Mouse (Mus musculus) limb, embryonic 12.5 days (tissue): ENCODE data around the gene Gart. TPM values are rescaled to one million over a fixed set of nuclear protein-coding genes. Genes with fewer than 3 reads are reported as not detected.
"Not testable (repeated sequence)": the region's sequence is repeated elsewhere in the genome, so short reads cannot be mapped to it uniquely, and the experiment has no call there.

Experiments used
- ATAC-seq: fragments of 200-750 bp; cut with Nextera tagmentation; 2 replicates; pipeline ENCODE4 v1.8.0; 2017; ENCODE audit warnings: low read depth, moderate TSS enrichment; ENCODE audit not compliant: insufficient number of reproducible peaks, insufficient read depth, low FRiP score, low TSS enrichment
- H3K27ac ChIP-seq: fragments of 300-500 bp; sonication (generic); 2 replicates; pipeline ENCODE4 v1.5.1; 2016; ENCODE audit warnings: mild to moderate bottlenecking, moderate library complexity
- H3K27me3 ChIP-seq: fragments of 300-500 bp; sonication (generic); 2 replicates; pipeline ENCODE4 v1.6.1; 2016; ENCODE audit warnings: mild to moderate bottlenecking, moderate library complexity
- H3K36me3 ChIP-seq: fragments of 300-500 bp; sonication (generic); 2 replicates; pipeline ENCODE4 v1.6.1; 2016; ENCODE audit warnings: mild to moderate bottlenecking, moderate library complexity
- H3K4me1 ChIP-seq: fragments of 300-500 bp; sonication (generic); replicated peaks from 2 replicates; pipeline ENCODE4 v1.6.1; 2016
- H3K4me2 ChIP-seq: fragments of 300-500 bp; sonication (generic); 2 replicates; pipeline ENCODE4 v1.6.1; 2016; ENCODE audit warnings: mild to moderate bottlenecking, moderate library complexity
- H3K4me3 ChIP-seq: fragments of 300-500 bp; sonication (generic); replicated peaks from 2 replicates; pipeline ENCODE4 v1.5.1; 2016; ENCODE audit warnings: mild to moderate bottlenecking
- H3K9ac ChIP-seq: fragments of 300-500 bp; sonication (generic); replicated peaks from 2 replicates; pipeline ENCODE4 v1.6.1; 2016; ENCODE audit warnings: mild to moderate bottlenecking, moderate library complexity
- H3K9me3 ChIP-seq: fragments of 300-500 bp; sonication (generic); 2 replicates; pipeline ENCODE4 v1.6.1; 2016; ENCODE audit warnings: mild to moderate bottlenecking, moderate library complexity
- WGBS: fragments of 180-500 bp; shearing (Covaris S2); methylation state at CpG from one replicate; pipeline ENCODE4 v1.1.7; 2016; 5-methylcytosine and 5-hydroxymethylcytosine counted together
- polyA plus RNA-seq: library from polyadenylated mRNA; unstranded; fragments of >200 nt; fragmentation: Nextera tagmentation; extraction: Ambion mirVana; gene quantifications from 2 replicates; pipeline ENCODE4 v1.2.1, GENCODE M21; 2016

The Gart gene
- polyA plus RNA-seq, 1 experiment from 2014 or later: 126 TPM

- peak; percentile 90 for ATAC-seq
- H3K9me3 ChIP-seq: no peaks in the 10 kb centered on the region
Measured at GRCm38 (mm10) chr16:91647461-91648219, 888 bp upstream of the Gart start, which contains the start of gene Son. Son (plus strand) TSS chr16:91647506.

GRCm38 (mm10) chr16:91645995-91646602, 653 bp downstream of the Gart start:
- Histone ChIP-seq H3K4me2 (peak overlapping the region; percentile 87), H3K9ac (peak overlapping the region; percentile 90), H3K27me3 (no peaks in the 10 kb centered on the region), H3K27ac (peak overlapping the region; percentile 97), H3K36me3 (peaks cover 25% of the 10 kb centered on the region), H3K4me1 (peaks cover 7% of the 10 kb centered on the region), H3K9me3 (no peaks in the 10 kb centered on the region), H3K4me3 (peak overlapping the region; percentile 77)
- 3% methylated on average over 11 of the region's 11 CpGs for WGBS
- no peak for ATAC-seq

More at GRCm38 (mm10) chr16:91647461-91648219, 888 bp upstream of the Gart start, which contains the start of gene Son:
- H3K9ac ChIP-seq: peak within 1 kb of the TSS; percentile 90
- peak within 1 kb of the TSS; percentile 97 for H3K27ac ChIP-seq
- peaks cover 7% of the 10 kb centered on the region for H3K4me1 ChIP-seq
- WGBS: under 1% methylated on average over 68 of the region's 70 CpGs
- H3K4me3 ChIP-seq: peak within 1 kb of the TSS; percentile 77
- H3K4me2 ChIP-seq: peak within 1 kb of the TSS; percentile 87
- no peaks in the 10 kb centered on the region for H3K27me3 ChIP-seq
- peaks cover 24% of the 10 kb centered on the region for H3K36me3 ChIP-seq

- H3K27me3 ChIP-seq, ATAC-seq, H3K9ac ChIP-seq, H3K27ac ChIP-seq, H3K4me1 ChIP-seq, H3K9me3 ChIP-seq, H3K4me3 ChIP-seq: not testable (repeated sequence)
- Histone ChIP-seq H3K4me2 (peak overlapping the region; percentile 87; the same call in 1 of the 2 replicates), H3K36me3 (peaks cover 27% of the 10 kb centered on the region)
- WGBS: 50% methylated on average over 1 of the region's 2 CpGs
Measured at GRCm38 (mm10) chr16:91645420-91645819, 1.3 kb downstream of the Gart start.

- 85% methylated on average over 2 of the region's 2 CpGs for WGBS
- H3K4me1 ChIP-seq: peaks cover 7% of the 10 kb centered on the region
Measured at GRCm38 (mm10) chr16:91644901-91645300, 1.9 kb downstream of the Gart start.

GRCm38 (mm10) chr16:91640171-91640570, 6.6 kb downstream of the Gart start:
- no peaks in the 10 kb centered on the region for H3K9me3 ChIP-seq
- H3K27me3 ChIP-seq: no peaks in the 10 kb centered on the region
- no peak overlapping the region for H3K27ac ChIP-seq
- ATAC-seq: no peak
- H3K36me3 ChIP-seq: peaks cover 79% of the 10 kb centered on the region
- no peak overlapping the region for H3K9ac ChIP-seq
- no peaks in the 10 kb centered on the region for H3K4me1 ChIP-seq
- no peak overlapping the region for H3K4me3 ChIP-seq
- WGBS: 93% methylated on average over 8 of the region's 8 CpGs
- no peak overlapping the region for H3K4me2 ChIP-seq

More at GRCm38 (mm10) chr16:91644901-91645300, 1.9 kb downstream of the Gart start:
- no peak overlapping the region for H3K27ac ChIP-seq
- no peak overlapping the region for H3K9ac ChIP-seq
- no peak for ATAC-seq
- H3K27me3 ChIP-seq: no peaks in the 10 kb centered on the region
- no peaks in the 10 kb centered on the region for H3K9me3 ChIP-seq
- H3K36me3 ChIP-seq: peaks cover 32% of the 10 kb centered on the region
- H3K4me3 ChIP-seq: no peak overlapping the region
- no peak overlapping the region; the same call in 1 of the 2 replicates for H3K4me2 ChIP-seq

GRCm38 (mm10) chr16:91639636-91640035, 7.1 kb downstream of the Gart start:
- peaks cover 83% of the 10 kb centered on the region for H3K36me3 ChIP-seq
- no peak for ATAC-seq
- H3K4me3 ChIP-seq: no peak overlapping the region
- H3K9me3 ChIP-seq: no peaks in the 10 kb centered on the region
- H3K4me2 ChIP-seq: no peak overlapping the region
- H3K27me3 ChIP-seq: no peaks in the 10 kb centered on the region
- 91% methylated on average over 2 of the region's 2 CpGs for WGBS
- H3K9ac ChIP-seq: no peak overlapping the region
- H3K27ac ChIP-seq: no peak overlapping the region
- H3K4me1 ChIP-seq: no peaks in the 10 kb centered on the region

- Histone ChIP-seq H3K4me1 (no peaks in the 10 kb centered on the region), H3K9me3 (no peaks in the 10 kb centered on the region), H3K36me3 (peaks cover 88% of the 10 kb centered on the region), H3K4me3 (no peak overlapping the region), H3K27me3 (no peaks in the 10 kb centered on the region), H3K9ac (no peak overlapping the region), H3K4me2 (no peak overlapping the region), H3K27ac (no peak overlapping the region)
- no peak for ATAC-seq
- 92% methylated on average over 5 of the region's 5 CpGs for WGBS
Measured at GRCm38 (mm10) chr16:91639161-91639560, 7.6 kb downstream of the Gart start.

GRCm38 (mm10) chr16:91633641-91634040, 13.1 kb downstream of the Gart start:
- Histone ChIP-seq H3K9me3 (no peaks in the 10 kb centered on the region), H3K27me3 (no peaks in the 10 kb centered on the region), H3K4me1 (no peaks in the 10 kb centered on the region), H3K27ac (no peak overlapping the region), H3K4me2 (no peak overlapping the region), H3K36me3 (peaks cover 96% of the 10 kb centered on the region), H3K9ac (no peak overlapping the region), H3K4me3 (no peak overlapping the region)
- no peak for ATAC-seq
- WGBS: 88% methylated on average over 12 of the region's 12 CpGs

GRCm38 (mm10) chr16:91632940-91633339, 13.8 kb downstream of the Gart start:
- Histone ChIP-seq H3K4me2 (no peak overlapping the region), H3K9ac (no peak overlapping the region), H3K36me3 (peaks cover 96% of the 10 kb centered on the region), H3K27me3 (no peaks in the 10 kb centered on the region), H3K4me1 (no peaks in the 10 kb centered on the region), H3K4me3 (no peak overlapping the region), H3K27ac (no peak overlapping the region), H3K9me3 (no peaks in the 10 kb centered on the region)
- 96% methylated on average over 7 of the region's 7 CpGs for WGBS
- no peak for ATAC-seq

- Histone ChIP-seq H3K9ac (no peak overlapping the region), H3K4me1 (no peaks in the 10 kb centered on the region), H3K36me3 (peaks cover 96% of the 10 kb centered on the region), H3K4me2 (no peak overlapping the region), H3K9me3 (no peaks in the 10 kb centered on the region), H3K27ac (no peak overlapping the region), H3K4me3 (no peak overlapping the region), H3K27me3 (no peaks in the 10 kb centered on the region)
- no peak for ATAC-seq
- 95% methylated on average over 5 of the region's 5 CpGs for WGBS
Measured at GRCm38 (mm10) chr16:91632439-91632838, 14.3 kb downstream of the Gart start.

GRCm38 (mm10) chr16:91630584-91630983, 16.2 kb downstream of the Gart start:
- Histone ChIP-seq H3K4me3 (no peak overlapping the region), H3K27ac (no peak overlapping the region), H3K27me3 (no peaks in the 10 kb centered on the region), H3K9me3 (no peaks in the 10 kb centered on the region), H3K9ac (no peak overlapping the region), H3K36me3 (peaks cover 95% of the 10 kb centered on the region), H3K4me2 (no peak overlapping the region), H3K4me1 (no peaks in the 10 kb centered on the region)
- no peak for ATAC-seq
- WGBS: 85% methylated on average over 1 of the region's 1 CpGs
